Mouse (Mus musculus): ENCODE measurements around the gene Kirrel3.
A peak's percentile ranks its signal among the peaks of the same experiment; 100 is the strongest.

Kirrel3 gene

DNA sequence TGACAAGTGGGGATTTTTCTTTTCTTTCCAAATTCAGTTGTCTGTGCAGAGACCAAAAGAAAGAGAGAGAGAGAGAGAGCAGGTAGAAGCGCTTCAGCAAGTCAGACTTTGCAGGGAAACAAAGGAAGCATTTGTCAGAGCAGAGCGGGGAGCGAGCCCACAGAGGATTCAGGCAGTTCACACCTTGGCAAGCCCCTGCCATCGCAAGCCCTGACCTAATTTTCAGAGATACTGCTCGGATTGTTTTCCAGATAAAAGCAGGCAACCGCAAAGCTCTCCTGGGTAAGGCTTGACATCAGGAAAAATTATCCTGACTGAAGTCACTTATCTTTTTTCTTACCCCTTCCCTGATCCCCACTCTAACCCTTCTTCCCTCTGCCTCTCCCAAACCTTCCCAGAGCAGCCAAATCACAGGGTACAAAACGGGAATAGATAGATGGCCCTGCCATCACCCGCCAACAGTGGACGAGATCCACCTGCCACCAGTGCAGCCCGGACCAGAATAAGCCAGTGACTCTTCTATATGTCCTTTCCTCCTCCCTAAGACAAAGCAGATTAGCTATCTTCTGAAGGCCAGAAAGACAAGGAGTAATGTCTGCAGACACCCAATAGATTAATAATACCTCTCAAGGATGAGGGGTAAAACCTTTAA lies 332.8 kb downstream of the Kirrel3 start:
- DNase-seq (ENCODE audit: inconsistent age in 2 of 2, low spot score in 1 of 2) = no peak

DNA sequence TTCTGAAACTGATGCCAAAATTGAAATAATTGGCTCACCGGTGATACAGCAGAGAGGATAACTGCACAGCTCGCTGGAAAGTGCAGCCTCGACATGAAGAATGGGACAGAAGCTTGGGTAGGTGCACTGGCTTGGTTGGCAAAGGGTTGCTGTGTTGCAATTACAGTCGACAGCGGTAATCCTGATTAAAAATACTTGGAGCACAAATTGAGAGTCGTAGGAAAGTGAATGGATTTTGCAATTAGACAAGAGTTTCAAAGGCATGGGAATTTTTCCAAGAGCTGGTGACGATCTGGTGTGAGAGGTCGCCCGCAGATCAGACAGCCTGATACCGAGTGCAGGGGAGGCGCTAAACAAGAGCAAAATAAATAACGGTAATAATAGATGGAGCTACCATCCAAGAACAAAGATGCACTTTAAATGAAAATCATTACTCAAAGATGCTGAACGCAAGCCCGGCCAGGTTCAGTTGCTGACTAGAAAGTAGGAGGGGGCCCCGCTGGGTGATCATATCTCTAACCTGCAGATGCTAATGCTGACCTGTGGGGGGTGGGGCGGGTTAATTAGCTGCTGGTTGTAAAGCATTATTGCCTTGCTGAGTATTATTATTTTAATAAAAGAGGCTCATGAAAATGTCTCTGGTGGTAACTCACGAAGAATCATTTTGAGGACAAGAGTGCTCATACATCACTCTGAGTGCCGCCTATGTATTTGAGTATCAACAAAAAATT lies 338.8 kb downstream of the Kirrel3 start:
- DNase-seq (ENCODE audit: inconsistent age in 2 of 2, low spot score in 1 of 2) = peak in 1 of 2 experiments; percentile 28

DNA sequence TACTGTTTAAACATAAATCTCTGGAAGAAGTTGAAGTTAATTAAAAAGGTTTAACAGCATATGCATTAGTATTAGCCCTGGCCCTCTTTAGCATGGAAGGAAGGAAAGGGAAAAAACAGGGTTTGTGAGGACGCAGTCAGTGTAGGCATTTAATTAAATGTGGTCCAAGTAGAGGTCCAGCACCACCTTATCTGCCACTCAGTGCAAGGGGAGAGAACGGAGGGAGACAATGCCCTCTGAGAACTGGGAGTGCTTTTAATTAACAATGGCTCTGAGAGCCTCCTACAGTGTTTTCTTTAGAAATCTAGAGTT lies 339.4 kb downstream of the Kirrel3 start:
- DNase-seq (ENCODE audit: inconsistent age in 2 of 2, low spot score in 1 of 2) = no peak

DNA sequence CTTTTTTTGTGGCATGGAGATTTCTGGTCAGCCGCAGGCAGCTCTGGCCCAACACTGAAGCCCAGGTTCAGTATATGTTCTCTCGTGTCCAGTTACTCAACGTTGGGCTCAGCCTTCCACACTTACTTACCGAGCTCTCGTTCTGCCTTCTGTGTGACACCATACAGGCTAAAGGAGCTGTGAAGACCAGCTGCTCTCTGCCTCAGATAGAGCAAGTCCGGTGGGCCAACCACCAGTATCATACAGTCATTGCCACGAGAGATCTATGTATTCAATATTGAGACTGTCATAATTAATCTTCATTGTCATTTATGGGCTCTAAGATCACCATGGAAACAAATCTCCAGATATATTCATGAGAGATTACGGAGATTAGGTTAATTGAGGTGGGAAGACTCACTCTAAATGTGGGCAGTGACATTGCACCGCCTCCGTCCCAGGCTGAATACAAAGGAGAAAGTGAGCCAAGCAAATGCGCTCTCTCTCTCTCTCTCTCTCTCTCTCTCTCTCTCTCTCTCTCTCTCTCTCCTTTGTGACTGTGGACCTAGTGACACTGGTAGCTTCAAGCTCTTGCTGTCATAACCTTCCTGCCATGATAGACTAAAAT lies 339.8 kb downstream of the Kirrel3 start:
- DNase-seq (ENCODE audit: inconsistent age in 2 of 2, low spot score in 1 of 2) = no peak

DNA sequence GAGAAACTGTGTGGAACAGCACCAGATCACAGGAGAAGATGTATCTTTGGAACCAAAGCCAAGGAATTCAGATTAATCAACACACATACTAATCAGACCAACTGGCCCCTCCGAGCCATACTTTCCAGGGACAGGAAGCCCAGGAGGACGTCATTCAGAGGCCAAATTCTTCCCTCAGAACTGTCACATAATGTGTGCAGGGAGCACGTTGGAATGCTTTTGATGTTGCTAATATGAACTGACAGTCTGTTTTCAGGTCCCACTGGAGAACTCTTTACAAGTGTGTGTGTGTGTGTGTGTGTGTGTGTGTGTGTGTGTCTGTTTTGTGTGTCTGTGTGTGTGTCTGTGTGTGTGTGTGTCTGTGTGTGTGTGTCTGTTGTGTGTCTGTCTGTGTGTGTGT lies 345.0 kb downstream of the Kirrel3 start:
- DNase-seq (ENCODE audit: inconsistent age in 2 of 2, low spot score in 1 of 2) = no peak

DNA sequence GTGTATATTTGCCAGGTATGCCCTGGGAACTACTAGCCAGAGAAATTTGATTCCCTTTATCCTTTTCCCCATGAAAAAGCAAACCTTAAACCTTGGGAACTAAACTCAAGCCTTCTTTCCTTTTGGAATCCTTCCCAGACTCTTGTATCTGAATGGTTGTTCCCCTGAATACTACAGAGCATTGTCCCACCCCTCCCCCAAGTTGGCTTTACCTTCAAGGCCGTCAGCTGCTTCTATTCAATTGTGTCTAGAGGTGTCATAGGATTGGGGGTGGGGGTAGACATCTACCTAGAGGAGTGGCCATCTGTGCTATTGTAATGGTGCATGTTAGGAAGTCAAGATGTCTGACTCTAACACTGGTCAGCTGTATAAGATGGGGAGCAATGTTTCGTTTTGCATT lies 351.1 kb downstream of the Kirrel3 start:
- no peak for DNase-seq (ENCODE audit: inconsistent age in 2 of 2, low spot score in 1 of 2)

DNA sequence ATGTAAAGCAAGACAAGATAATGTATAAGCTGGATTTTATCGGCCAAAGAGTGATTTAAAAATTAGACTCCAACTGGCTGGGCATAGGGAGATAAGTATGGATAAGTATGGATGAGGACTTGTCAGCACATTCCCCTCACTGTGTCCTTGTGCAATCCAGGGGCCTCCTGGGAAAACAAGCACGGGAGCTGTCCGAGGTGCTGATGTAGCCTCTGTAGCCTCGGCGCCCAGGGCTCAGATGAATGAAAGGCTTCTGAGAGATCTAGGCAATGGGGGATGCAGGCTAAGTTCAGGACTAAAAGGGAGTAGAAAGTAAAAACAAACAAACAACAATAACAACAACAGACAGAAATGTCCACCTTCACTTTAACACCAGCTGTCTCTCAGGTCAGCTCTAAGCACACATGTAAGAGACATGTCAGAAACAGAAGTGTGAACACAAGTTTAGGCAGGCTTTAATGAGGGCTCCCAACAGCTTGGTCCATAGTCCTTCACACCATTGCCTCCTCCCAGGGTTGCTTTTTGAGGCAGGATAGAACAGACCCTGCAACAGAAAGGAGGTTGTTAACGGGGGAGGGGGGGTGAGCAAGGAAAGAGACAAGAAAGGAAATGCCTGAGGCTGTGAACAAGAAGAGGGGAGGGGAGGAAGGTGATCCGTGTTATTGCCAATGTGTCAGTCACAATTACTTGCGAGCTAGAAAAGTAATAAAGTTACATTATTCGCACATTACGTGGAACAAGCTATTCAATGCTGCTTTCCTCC lies 352.2 kb downstream of the Kirrel3 start:
- DNase-seq (ENCODE audit: inconsistent age in 2 of 2, low spot score in 1 of 2) = peak in 1 of 2 experiments; percentile 58

DNA sequence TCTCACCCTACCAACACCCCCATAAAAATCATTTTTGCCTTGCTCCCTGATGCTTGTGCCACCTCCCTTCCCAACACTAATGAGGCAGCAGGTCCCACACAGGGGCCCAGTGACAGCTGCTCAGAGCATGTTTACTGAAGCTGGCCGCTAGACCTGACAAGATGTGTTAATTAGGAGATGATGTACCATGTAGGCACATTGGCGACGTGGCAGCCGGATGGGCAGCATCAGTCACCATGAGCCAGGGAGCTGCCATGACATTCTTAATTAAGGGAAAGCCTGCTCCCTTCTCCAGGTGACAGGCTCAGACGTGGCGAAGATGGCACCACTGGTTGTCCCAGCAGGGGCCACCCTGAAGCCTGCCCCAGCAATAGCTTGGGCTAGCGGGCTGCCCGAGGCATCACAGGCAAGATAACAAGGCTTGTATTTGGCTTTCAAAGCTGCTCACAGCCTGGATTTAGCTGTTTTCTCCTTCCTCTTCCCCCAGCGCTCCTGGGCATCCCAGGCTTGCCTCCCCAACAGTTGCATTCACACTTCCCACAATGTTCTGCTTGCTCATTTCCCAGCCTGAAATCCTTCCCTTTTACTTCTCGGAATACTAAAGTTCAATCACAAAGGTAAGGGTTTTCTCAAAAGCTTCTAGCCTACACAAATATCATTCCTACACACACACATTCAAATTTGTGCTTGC lies 357.7 kb downstream of the Kirrel3 start:
- no peak for DNase-seq (ENCODE audit: inconsistent age in 2 of 2, low spot score in 1 of 2)

DNA sequence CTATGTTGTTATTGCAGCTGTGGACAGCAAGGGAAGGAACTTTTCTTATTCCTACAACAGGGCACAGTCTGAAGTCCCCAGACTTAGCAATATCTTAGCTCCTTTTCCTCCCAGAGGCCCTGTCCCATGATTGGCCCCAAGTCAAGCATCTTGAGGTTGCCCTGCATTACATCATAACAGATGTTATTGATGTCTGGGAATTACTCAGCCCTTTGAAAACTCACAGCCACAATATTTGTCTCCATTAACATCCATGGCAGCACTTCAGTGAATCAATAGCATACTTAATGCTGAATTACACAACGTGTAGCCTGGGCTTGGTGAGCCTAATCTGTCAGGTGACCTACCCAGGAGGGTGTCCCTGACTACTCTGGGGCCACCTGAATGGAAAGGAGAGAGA lies 360.7 kb downstream of the Kirrel3 start:
- no peak for DNase-seq (ENCODE audit: inconsistent age in 2 of 2, low spot score in 1 of 2)

DNA sequence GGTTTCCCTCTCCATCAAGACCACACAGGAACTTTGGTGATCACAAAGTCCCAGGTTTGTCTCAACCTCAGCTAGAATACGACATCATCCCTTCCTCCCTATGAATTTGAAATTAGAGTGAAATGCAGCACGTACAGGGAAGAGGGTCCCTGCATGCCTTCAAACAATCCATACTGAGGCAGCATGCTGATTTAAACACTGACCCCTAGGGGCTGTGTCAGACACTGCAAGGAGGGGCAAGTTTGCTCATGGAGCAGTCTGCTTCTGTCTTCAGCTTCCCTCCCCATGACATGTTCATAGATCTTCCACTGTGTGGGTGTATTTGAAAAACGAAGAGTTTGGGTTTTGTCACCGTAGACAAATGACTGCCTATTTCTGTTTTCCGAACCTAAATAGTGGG lies 362.0 kb downstream of the Kirrel3 start:
- peak in 1 of 2 experiments; percentile 38 for DNase-seq (ENCODE audit: inconsistent age in 2 of 2, low spot score in 1 of 2)

DNA sequence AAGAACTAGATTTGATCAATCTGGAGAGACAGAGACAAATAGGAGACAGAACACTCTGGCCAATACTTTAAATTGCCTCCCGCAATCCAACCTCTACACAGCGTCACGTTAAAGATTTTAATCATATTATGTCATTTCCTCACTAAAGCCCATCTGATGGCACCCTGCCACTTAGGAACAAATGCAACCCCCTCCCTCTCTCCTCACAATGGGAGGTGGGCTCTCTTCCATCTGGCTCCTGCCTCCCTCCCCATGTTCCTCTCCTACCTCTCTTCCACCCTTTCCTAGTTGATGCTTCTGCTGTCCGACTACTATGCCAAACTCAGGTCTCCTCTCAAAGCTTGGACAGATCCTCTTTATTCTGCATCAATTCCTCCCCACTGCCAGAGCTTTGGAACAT lies 365.4 kb downstream of the Kirrel3 start:
- DNase-seq (ENCODE audit: inconsistent age in 2 of 2, low spot score in 1 of 2) = no peak

DNA sequence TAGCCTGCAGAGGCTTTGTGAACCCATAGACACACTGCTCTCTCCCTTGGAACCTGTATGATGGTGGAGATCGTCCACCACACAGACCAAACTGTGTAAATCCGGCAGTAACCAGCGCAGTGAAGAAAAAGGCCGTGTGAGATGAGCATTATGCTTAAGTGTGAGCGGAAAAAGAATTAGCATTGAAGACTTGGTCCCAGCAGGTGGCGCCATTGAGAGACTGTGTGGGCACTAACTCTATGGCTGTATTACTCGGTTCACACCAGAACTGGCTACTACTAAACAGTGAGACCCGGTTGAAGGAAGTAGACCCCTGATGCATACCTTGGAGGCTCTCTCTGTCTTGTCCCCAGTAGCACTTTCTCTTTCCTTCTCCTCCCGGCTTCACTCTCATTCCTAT lies 371.9 kb downstream of the Kirrel3 start:
- DNase-seq (ENCODE audit: inconsistent age in 2 of 2, low spot score in 1 of 2) = peak in 1 of 2 experiments; percentile 44

DNA sequence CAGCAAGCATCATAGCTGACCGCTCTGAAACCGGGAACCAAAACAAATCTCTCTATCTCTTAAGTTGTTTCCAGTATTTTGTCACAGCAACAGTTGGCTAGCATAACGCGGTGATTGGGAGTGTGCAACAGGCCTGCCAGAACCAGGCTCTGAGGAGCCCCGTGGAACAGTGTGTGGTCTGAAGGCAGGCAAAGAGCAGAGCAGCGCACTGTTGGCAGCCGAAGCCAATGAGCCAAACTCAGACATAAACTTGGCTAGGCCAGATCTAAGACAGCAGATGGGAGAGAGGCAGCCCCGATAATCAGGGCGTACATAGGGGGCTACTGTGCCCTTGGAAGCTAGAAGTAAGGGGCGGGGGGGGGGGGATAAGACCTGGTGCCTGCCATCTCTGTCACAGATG lies 372.4 kb downstream of the Kirrel3 start:
- no peak for DNase-seq (ENCODE audit: inconsistent age in 2 of 2, low spot score in 1 of 2)

DNA sequence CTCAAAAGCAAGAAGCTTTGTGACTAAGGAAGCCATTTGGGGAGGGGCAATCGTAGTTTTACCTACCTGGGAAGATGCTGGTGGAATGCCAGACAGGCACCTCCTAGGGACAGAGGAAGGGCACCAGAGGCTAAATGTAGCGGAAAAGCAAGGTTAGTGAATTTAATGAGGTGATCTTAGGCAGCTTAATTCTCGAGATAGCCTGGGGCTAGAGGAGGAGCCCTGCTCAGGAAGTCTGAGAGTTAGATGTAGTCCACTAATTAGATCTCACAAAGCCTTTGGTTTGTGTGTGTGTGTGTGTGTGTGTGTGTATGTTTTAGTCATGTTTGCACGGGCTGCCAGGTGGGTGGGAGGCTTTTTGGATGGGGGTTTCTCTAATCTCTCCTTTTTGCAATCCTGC lies 375.2 kb downstream of the Kirrel3 start:
- no peak for DNase-seq (ENCODE audit: inconsistent age in 2 of 2, low spot score in 1 of 2)

DNA sequence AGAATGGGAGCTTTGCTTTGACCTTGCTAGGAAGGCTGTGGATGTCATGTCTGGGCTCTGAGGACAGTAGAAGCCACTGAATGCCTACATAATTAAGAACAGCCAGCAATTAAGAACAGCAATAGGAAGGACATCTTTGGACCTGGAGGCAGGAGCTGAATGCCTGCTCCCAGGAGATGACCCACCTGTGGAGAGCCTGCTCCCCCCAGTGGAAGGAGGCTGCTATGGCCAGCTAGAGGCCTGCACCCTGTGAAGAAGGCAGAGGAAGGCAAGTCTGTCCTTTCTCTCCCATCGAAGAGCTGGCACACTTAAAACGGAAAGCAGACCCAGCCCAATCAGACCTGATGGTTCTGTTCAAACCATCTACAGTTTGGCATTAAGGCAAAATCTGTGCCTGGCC lies 376.1 kb downstream of the Kirrel3 start:
- DNase-seq (ENCODE audit: inconsistent age in 2 of 2, low spot score in 1 of 2) = peak in 1 of 2 experiments; percentile 60

DNA sequence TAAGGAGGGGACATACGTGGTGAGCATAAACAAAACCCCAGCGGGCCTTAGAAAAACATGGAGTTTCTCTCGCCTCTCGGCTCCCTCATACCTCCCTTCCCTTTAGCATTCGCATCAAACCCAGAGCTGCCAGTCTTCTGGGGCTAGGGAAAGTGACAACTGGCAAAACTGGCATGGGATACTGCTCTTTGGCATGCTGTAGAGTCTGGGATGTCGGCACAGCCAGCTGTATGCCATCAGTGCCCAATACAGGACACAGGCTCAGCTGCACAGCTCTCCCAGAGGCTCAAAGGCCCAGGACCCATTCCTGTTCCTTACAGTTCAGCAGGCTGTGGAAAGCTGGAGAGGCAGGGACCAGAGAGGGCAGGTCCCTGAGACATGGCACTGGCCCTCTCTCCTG lies 379.9 kb downstream of the Kirrel3 start:
- no peak for DNase-seq (ENCODE audit: inconsistent age in 2 of 2, low spot score in 1 of 2)

DNA sequence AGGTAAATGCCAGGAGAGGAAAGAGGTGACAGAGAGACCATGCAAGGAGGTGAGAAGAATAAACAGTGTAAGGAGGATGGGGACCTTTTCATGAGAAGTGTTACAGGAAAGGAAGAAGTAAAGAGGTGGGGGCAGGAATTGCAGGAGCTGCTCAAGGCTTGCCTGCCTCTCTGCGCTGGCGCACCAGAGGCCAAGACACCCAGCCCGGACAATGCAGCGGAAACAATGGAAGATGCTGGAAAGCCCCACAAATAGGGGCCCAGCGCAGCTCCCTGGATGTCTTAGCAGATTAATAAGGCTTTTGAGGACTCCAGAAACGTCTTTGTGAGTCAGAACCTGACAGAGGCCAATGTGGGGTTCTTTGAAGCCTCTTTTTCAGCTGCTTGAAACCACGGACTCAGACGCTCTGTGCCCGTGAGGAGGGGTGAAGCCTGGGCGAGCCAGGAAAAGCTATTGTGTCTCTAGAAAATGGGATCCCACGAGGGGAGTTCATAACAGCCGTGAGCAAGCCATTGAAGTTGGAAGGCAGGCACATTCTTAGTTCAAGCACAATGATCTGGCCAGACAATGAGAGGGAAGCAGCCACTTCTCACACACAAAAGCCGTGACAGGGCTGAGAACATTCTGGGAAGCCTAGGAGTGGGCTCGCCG lies 385.7 kb downstream of the Kirrel3 start:
- no peak for DNase-seq (ENCODE audit: inconsistent age in 2 of 2, low spot score in 1 of 2)

DNA sequence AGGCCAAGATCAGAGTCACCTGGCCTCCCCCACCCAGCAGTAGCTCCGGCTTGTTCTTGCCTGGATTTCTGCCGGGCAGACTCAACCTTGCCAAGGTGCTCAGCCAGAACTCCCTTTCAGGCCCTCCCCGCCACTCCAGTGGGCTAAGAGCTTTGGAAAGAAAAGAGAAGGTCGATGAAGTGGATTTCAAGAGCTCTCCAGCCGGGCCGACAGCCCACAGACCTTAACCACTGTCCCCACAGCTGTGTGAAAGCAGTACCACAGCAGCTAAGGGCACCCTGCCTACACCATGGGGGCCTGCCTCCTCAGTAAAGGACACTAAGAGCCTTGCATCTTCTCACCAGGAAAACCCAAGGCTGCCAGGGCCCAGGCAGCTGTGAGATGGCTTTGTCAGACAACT lies 389.5 kb downstream of the Kirrel3 start:
- DNase-seq (ENCODE audit: inconsistent age in 2 of 2, low spot score in 1 of 2) = no peak

DNA sequence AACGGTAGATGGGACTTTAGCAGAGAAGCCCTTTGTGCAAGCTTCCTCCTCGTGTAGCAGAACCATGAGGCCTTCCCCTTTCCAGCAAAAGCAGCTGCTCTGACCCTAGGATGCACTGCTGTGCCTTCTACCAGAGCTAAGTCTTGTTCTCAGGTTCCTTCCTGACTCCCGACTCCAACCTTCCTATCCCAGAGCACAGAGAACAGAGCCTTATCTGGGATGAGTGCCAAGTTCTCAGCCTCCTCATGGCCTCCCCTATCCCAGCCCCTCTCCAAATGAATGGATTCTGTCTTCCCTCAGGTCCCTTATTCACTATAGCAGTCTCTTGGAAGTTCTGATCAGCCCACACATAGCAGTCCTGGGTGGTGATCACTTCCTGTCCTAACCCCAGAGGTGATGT lies 391.5 kb downstream of the Kirrel3 start:
- no peak for DNase-seq (ENCODE audit: inconsistent age in 2 of 2, low spot score in 1 of 2)

DNA sequence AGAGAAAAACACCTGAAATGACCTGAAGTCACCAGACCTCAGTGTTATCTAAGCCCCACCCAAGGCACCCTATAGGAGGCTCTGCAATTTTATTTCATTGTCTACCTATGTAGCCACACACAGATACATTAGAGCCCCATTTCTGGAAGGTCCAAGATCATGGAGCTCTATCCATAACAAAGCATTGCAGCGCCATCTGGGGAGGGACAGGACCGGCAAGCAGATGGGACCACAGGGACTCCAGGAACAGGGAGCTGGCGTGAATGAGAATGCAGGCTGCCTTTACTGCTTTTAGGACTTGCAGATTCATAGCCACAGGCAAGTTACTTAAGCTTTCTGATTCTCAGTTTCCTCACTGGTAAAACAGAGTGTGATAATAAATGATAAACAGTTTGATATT lies 392.1 kb downstream of the Kirrel3 start:
- DNase-seq (ENCODE audit: inconsistent age in 2 of 2, low spot score in 1 of 2) = no peak

DNA sequence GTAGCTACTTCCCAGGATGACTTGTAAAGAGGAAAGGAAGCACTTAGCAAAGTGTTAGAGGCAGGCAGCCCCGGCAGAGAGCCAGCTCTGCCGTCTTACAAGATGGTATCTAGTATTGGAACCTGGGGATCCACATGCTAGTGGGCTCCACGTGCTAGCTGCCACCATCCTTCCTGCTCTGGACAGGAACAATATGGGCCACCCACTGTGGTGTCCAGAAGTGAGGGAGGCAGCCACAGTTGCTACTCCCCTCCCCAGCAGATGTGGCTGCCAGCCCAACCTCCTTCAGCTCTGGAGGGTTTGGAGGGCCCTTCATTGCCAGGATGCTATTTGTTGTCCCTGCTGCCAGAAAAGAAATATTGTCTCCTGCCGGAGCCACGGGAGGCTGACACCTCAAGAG lies 396.1 kb downstream of the Kirrel3 start:
- DNase-seq (ENCODE audit: inconsistent age in 2 of 2, low spot score in 1 of 2) = no peak
